Mouse (Mus musculus) frontal cortex, postnatal 25 days (tissue): ENCODE measurements at regions not wholly inside any gene's neighbourhood (a gene's known extent, or its start where the extent isn't known, plus 50 kb on each side); places are given as distances from the start of the nearest gene placed in this dataset.

Experiments
- DNase-seq, 2 experiments: peaks; one replicate each; pipeline ENCODE4 v3.0.0; 2022; ENCODE audit warnings: low spot score in 2 of 2

DNA sequence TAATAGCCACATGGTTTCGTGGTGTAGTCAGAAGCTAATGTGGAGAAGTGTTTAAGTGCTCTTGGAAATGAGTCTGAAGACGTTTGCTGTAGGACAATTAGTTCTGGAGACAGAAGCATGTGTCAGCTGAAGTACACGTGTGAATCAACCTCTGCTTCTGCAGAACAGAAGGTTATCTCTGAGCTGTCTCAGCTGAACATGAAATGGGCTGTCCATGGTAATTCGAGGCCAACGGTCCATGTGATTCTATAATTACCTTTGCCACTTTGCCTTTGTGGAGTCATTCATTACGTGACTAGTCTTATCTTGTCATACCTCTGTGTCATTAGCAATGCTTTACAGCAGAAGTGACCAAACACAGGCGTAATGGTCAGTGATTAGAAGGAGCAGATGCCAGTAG lies 295.6 kb upstream of the Veph1 start:
- no peak for DNase-seq

GRCm38 (mm10) chr3:66590775-66591174 lies 294.1 kb upstream of the Veph1 start:
- no peak for DNase-seq

DNA sequence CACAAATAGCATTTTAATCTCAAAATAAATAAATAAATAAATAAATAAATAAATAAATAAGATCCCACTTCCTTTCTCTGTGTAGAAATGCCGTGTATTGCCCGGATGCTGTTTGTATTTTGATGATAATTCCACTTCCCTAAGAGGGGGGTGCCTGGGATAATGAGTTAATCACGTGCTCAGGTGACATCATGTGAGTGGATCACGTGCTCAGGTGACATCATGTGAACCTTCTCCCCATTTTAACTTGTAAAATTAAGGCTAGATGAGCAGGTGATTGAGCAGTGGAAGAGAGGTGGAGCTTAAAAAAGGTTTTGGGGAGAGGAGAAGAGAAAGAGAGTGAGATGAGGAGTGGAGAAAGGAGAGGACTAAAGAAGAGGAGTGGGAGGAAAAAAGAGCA lies 292.8 kb upstream of the Veph1 start:
- DNase-seq: no peak

GRCm38 (mm10) chr3:66584831-66585230 lies 288.2 kb upstream of the Veph1 start:
- DNase-seq: no peak

DNA sequence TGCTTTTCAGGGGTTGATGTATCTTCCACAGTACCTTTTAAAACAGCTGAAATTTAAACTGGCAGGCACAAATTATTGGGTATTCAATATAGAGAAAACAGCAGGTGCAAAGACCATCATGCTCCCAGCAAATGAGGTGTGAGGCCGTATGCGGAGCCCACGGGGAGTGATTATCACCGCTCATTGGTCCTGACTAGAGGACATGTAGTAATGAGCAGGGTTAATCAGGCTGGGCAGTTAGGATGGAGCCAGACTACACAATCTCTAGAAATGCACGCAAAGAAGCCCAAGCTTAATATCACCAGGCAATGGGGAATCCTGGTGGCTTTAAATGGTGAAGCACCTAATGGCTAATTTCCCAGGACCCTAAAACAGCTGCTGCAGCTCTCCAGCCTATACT lies 287.5 kb upstream of the Veph1 start:
- DNase-seq: no peak

- no peak for DNase-seq
These were observed 280.0 kb upstream of the Veph1 start for GRCm38 (mm10) chr3:66576659-66577058.

DNA sequence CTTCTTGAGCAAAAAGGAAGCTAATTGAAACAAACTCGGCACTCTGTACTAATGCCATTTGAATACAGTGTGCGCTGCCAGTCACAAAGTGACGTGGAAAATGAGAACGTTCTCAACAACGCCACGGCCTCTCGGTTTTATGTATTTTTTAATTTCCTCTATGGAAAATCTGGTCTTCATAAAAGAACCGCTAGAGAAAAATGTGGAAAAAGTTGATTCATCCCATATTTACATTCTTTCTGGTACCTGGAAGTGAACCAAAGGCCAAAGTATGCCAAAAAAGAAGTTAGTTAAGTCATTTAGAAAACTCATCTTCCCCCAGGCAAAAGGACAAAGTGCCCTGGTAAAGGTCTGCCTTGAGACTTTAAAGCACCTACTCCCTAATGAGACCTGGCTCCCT lies 277.7 kb upstream of the Veph1 start:
- DNase-seq: no peak

GRCm38 (mm10) chr3:66572887-66573519 lies 276.4 kb upstream of the Veph1 start:
- no peak for DNase-seq

- DNase-seq: no peak
These were observed 273.7 kb upstream of the Veph1 start for GRCm38 (mm10) chr3:66570342-66570741.

DNA sequence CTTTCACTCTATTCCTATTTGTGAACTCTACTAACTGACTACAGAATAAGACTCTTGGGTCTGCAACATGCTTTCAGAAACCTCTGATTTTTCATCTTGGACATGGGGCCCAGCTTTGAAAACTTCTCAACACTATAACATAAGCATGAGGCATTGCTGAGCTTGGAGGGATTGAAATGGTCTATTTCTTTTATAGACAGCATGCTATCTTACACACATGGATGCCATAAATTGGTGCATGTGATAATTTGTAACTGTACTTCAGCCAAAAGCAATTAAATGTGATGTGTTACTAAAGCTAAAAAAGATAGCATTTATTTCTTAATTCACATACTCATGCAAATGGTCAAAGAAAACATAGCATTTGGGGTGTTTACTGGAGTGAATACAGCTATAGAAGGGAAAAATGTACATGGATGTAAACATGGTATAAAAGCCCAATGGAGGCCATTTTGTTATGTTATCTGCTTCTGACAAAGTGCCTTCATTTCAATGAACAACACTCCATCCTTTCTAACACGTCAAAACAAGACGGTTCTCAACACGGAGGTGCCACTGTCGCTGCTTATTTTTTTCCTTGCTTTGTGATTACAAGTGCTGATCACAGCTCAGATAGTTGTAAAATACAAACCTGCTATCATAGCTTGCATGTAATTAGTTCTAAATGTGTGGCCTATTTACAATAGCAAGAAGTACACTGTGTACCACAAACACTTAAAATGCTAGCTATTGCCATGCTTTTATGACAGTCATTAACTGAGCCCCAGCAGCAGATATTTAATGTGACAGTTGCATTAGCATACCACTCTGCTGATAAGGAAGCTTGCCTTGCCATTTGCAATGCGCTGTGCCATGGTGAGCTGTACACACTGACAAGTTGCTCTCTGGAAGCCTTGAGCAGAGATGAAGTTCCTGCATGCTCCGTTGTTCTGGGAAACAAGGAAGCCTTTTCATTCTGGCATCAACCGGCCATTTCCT lies 267.9 kb upstream of the Veph1 start:
- DNase-seq: no peak

DNA sequence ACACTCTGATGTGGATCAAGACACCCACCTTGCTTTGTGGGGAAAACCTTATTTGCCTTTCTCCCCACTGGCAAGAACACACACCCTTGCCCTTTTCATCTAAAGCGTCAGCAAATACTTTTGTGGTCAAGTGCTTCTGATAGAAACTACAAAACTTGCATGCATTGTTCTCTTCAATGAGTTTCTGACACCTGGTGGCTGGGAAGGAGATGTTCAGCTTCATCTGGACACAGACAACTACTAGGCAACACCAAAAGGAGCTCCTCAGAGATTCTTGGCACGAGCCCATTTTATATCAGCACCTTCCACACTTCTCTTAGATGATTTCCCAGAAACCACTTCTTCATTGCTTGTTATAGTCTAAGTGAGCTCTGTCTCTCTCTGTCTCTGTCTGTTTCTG lies 266.7 kb upstream of the Veph1 start:
- no peak for DNase-seq

- DNase-seq: no peak
These were observed 258.9 kb upstream of the Veph1 start for GRCm38 (mm10) chr3:66555538-66555937.

DNA sequence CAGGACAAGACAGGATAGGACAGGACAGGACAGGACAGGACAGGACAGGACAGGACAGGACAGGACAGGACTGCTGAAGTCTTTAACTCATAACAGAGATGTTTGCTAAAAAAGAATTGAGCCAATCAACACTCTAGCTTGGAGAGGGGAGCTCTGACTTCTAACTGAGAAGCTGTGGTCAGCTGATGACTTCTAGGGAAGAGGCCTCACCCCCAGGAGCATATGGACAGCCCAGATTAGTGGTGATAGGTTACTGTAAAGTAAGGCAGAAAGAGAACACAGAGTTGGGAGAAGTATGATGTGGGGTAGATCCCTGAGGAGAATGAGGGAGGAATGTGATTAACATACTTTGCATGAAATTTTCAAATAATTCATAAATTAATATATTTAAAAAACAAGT lies 254.3 kb upstream of the Veph1 start:
- no peak for DNase-seq

GRCm38 (mm10) chr3:66546576-66546975 lies 249.9 kb upstream of the Veph1 start:
- no peak for DNase-seq

DNA sequence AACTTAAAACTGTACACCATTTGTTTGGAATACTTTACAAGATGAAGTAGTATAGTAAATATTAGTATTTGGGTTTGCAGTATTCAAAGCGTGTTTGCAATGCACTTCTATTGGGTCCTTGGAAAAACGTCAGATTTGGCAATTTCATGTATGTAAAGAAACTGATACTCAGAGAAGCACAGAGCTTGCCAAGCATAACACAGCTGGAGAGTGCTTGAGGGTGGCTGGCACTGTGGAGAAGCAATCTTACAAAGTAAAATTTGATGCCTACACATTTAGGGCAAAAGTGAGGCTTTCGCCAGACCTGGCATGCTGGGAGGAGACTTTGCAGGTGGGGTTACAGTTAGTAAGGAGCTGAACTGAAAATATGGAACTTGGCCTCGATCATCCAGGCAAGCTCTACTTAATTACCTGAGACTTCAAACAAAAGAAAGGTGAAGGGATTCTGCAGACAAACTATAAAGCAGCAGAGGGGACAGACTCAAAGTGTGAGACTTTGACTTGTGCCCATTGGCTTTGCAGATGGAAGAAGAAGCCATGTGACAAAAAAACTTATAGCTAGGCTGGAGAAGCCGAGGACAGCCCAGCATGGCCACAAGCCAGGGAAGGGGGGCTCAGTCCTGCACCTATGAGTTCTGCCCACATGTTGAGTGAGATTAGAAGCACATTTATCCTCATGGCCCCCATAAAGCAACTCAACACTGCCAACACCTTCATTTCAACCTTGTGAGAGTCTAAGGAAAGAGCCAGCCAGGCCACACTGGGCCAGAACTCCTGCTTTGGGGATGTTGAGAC lies 247.7 kb upstream of the Veph1 start:
- DNase-seq: no peak

DNA sequence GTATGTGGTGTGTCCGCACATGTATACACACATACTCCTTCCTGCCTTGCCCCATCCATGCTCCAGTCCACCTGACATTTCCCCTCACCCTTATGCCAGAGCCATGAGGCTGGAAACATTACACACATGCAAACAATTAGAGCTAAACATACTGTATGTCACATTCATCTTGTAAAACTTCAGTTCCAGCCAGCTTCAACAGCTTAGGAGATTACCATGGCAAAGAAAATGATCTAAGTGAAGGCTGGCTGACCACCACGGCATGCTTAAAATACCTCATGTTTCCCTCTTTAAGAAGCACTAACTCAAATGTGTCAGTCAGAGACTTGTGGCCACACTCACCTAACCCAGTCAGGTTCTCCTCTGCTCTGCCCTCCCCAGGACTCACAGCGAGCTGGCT lies 246.2 kb upstream of the Veph1 start:
- DNase-seq: no peak

GRCm38 (mm10) chr3:66537913-66538312 lies 241.3 kb upstream of the Veph1 start:
- no peak for DNase-seq

DNA sequence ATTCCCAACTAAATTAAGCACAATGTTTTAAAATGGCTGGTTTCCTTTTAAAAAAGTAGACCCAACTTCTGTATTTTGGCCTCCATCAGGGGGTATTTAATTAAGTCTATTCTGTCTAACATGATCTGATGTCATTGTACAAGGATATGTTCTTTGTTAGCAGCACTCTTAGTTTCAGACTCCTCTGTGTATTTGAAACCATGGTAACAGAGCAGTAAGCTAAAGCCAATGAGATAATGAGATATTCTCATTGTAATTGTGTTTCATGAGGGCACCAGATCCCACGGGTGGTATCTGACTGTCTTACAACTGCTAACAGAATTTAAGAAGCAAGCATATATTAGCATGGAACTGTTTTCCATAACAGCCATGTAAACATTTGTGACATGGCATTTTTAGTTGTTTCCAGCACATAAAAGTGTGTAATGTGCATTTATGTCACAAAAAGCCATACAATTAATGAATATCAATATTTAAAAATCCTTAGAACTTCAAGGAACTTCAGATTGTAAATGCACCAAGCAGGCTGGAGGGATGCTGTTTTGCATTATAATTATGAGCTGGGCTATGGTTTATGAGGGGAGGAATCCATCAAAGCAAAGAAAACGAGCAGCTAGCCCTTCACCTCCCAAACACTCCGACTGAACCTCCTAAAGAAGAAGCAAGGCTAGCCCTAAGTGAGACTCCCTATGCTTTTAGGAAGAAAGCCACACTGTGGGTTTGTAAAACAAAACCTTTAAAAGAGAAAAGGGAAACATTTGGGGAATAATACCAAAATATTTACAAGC lies 240.7 kb upstream of the Veph1 start:
- no peak for DNase-seq

- no peak for DNase-seq
These were observed 240.0 kb upstream of the Veph1 start for GRCm38 (mm10) chr3:66536673-66537072.

DNA sequence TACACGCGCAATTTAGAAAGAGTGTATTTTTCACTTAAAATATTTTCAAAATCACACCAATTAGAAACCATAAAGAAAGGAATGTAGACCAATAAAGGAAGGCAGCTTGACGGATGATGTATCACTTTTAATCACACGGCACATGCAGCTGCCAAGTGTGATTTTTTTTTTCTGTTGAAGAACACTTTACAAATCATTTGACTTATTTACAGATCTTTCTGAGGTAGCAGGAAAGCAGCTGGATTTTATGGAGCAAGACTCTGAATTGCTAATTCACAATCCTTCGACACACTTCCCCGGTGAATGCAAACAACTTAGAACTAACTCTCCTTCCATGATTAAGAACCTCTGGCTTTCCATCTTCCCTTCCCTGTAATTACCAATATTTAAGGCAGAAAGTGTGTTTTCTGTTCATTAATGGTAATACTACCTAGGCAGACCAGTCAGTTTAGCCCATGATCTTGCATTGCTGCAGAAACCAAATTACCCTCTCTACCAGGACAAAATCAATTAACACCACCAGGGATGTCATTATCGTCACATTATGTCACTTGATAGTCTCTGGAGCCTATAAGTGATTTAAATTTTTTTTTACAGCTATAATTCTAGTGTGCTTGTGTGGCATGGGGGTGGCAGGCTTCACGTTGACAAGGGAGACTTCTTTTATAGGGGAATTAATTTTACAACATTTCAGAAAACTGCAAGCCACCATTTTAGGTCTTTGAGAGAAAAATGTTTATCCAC lies 239.3 kb upstream of the Veph1 start:
- no peak for DNase-seq

- no peak for DNase-seq
These were observed 223.3 kb upstream of the Veph1 start for GRCm38 (mm10) chr3:66519925-66520324.
